Mouse (Mus musculus) spleen, postnatal 36 days (tissue): ENCODE measurements at regions not wholly inside any gene's neighbourhood (a gene's known extent, or its start where the extent isn't known, plus 50 kb on each side); places are given as distances from the start of the nearest gene placed in this dataset.
"Not testable (repeated sequence)": the region's sequence is repeated elsewhere in the genome, so short reads cannot be mapped to it uniquely, and the experiment has no call there.

Experiments used
- DNase-seq, 2 experiments: peaks; one replicate each; pipeline ENCODE4 v3.0.0; 2022; ENCODE audit warnings: low spot score in 2 of 2, mixed read lengths in 1 of 2

DNA sequence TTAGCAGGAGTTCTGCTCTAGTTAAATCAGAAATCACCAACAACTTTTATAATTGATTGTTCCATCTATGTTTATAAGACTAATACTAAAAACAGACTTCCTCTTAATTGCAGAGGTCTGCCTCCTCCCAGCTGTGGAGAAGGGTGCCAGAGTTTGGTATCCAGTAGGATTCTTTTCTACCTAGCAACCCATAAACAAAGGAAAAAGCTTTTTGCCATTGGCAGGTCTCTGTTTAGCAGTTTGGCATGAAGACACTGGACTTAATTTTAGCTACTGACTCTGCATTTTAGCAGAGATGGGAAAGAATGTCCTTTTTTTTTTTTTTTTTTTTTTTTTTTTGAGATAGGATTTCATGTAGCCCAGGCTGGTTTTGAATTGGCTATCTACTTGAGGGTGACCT, 1628.4 kb downstream of the A830018L16Rik start:
- no peak for DNase-seq

DNA sequence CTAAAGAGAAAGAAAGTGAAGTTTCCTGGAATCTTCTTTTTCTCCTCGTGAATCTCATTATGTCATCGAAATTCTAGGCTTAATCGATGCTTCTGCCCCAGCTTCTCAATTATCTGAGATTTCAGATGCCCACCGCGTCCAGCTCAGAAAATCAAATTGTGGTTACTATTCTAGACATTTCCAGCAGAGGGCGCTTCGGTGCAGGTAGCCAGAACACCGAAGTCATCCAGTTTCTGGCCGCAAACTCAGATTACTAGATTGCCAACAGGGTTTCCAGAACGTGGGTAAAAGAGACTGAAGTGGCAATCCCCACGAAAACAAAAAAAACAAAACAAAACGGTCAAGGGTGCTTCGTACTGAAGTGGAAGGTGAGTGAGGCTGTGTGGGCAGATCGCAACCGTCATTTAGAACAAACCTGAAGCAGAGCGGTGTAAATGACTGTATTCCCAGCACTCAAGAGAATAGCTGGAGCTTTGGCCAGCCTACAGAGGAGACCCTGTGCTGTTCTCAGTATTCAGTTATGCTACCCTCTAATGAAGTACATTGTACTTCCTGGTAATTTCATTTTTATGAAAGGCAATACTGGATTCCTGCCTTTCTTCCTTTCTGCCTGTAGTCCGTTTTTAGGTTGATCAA, 1636.4 kb downstream of the A830018L16Rik start:
- DNase-seq, result peak; percentile 3 to 17

DNA sequence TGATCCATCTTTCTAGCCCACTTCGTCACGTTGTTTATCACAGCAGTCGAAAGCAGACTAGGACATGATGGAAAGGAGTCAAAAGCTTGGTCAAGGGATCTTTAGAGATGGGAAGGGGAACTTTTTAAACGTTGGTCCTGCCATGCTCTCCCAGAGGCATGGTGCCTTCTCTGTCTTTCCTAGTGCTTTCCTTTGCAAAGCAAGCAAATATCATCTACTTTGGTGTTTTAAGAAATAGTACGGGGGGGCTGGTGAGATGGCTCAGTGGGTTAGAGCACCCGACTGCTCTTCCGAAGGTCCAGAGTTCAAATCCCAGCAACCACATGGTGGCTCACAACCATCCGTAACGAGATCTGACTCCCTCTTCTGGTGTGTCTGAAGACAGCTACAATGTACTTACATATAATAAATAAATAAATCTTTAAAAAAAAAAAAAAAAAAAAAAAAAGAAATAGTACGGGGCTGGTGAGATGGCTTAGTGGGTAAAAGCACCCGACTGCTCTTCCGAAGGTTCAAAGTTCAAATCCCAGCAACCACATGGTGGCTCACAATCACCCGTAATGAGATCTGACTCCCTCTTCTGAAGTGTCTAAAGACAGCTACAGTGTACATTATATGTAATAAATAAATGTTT, 1637.6 kb downstream of the A830018L16Rik start:
- DNase-seq, result not testable (repeated sequence)

DNA sequence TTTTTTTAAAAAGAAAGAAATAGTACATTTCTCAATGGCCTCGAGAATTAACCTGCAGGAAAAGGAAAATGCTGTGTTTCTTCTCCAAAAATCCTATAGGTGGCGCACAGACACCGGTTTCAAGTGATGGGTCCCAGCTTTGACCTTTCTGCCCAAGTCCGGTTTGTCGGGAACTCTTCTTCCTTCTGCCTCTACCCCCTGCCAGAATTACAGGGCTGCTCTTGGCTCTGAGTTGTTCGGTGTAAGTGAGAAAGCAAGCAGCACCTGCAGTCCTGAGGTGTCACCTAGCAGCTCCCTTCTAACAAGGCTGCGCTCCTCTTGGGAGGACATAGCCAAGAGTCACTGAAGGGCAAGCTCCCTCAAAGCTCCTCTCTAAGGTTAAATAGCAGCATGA, 1638.2 kb downstream of the A830018L16Rik start:
- peak; percentile 10 to 19 for DNase-seq

DNA sequence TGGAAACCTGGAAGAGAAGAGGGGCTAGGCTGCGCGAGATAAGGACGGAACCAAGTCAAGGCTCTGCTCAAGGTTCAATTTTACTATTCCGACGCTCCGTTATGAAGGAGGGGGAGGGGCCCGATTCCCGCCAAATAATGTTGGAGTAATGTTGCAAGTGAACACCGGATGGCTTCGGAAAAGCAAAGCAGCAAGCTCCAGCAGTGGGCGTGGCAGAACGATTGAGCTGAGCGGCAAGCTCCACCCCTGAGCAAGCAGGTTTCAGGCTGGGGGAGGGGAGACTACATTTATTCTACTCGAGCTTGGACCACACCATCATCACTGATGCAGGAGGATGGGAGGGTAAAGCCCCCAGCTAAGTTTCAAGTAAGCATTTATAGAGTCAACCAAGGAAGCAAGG, 1643.8 kb downstream of the A830018L16Rik start:
- no peak for DNase-seq

DNA sequence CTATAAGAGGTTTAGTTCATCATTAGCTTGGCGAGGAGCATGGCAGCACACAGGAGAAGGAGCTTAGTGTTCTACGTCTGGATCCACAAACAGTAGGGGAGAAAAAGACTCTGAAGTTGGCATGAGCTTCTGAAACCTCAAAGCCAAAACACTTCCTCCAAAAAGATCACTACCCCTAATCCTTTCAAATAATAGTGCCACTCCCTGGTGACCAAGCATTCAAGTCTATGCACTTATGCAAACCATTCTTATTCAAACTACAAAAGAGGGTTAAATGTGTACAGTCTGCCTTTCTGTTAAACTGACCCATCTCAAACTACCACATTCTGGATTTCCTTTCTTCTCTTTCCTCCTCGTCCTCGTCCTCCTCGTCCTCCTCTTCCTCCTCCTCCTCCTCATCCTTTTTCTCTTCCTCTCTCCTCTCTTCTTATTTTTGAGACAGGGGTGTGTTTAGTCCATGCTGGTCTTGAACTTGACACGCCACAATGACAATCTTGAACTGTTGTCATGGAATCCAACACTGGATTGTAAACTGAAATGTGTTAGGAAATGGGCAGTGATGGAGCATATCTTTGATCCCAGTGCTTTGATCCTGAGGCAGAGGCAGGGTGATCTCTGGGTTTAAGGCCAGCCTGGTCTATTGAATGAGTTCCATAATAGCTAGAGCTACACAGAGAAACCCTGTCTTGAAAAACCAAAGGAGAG, 1645.9 kb downstream of the A830018L16Rik start:
- DNase-seq, result no peak
